Comparison of ENCODE assay signal across 19 mouse cellular contexts in genomic region chr1:71606600-71607325, GRCm38 (mm10).
"Had no signal": no experiment of that assay in that cellular context is flagged by ENCODE, and none has a peak within 500 bp of the region (broad histone marks: within the 10 kb centered on the region; RNA-seq: fewer than 3 reads in every experiment).

No protein-coding gene starts in this region.

- H3K4me2 ChIP-seq: liver, embryonic 13.5 days; midbrain, embryonic 11.5 days; neural tube, embryonic 12.5 days; neural tube, embryonic 15.5 days had no signal

- H3K4me1 ChIP-seq: liver, embryonic 13.5 days; neural tube, embryonic 12.5 days; neural tube, embryonic 15.5 days had no signal

- H3K27ac ChIP-seq: left cerebral cortex, adult 2 months; liver, embryonic 13.5 days; neural tube, embryonic 12.5 days; neural tube, embryonic 15.5 days; stomach, postnatal 0 days had no signal

- DNase-seq: layer of hippocampus, postnatal 36 days; liver, embryonic 13.5 days; lung, adult 2 months; lung, postnatal 14 days; lung, postnatal 4 days; midbrain, embryonic 14.5 days; right cerebral cortex, adult 18-20 months; right cerebral cortex, postnatal 14 days; right cerebral cortex, postnatal 4 days; thymus, adult 2 months; thymus, postnatal 14 days; thymus, postnatal 4 days had no signal

- H3K9ac ChIP-seq: liver, embryonic 13.5 days; neural tube, embryonic 12.5 days; neural tube, embryonic 15.5 days had no signal

- H3K9me3 ChIP-seq: liver, embryonic 13.5 days; neural tube, embryonic 12.5 days; neural tube, embryonic 15.5 days had no signal

- H3K27me3 ChIP-seq: liver, embryonic 13.5 days; neural tube, embryonic 12.5 days; neural tube, embryonic 15.5 days had no signal

- H3K4me3 ChIP-seq: left cerebral cortex, adult 2 months; liver, embryonic 13.5 days; neural tube, embryonic 12.5 days; neural tube, embryonic 15.5 days had no signal

- ATAC-seq: inflammation-experienced regulatory T-cells, adult 6 months; intestine, embryonic 16.5 days had no signal
